Mouse (Mus musculus) MEL (cell line): Measurements from ENCODE around the gene Prickle4. TPM values are rescaled to one million over a fixed set of nuclear protein-coding genes. Genes with fewer than 3 reads are reported as not detected.
A peak's percentile ranks its signal among the peaks of the same experiment; 100 is the strongest.

Experiments used
- DNase-seq: peaks from one replicate; pipeline ENCODE4 v3.0.0; 2011; ENCODE audit warnings: low read depth, low spot score
- H3K27ac ChIP-seq: 2 replicates; pipeline ENCODE4 v1.5.1; 2012; ENCODE audit warnings: low read depth, mild to moderate bottlenecking, control low read depth, low read length, moderate library complexity; ENCODE audit not compliant: control insufficient read depth
- H3K27me3 ChIP-seq, 2 experiments: fragments of 150-350 bp in 1 of 2; sonication (generic) in 1 of 2; 2 replicates each; pipeline ENCODE4 v1.6.1; 2012; ENCODE audit warnings: low read length in 2 of 2, mild to moderate bottlenecking in 2 of 2, improper control_type of control experiment in 1 of 2, moderate library complexity in 1 of 2; ENCODE audit not compliant: insufficient read depth in 2 of 2, control insufficient read depth in 1 of 2
- H3K36me3 ChIP-seq, 2 experiments: 2 replicates each; pipeline ENCODE4 v1.6.1; 2012 to 2014; ENCODE audit warnings: low read length in 2 of 2, improper control_type of control experiment in 1 of 2, inconsistent platforms in 1 of 2, mild to moderate bottlenecking in 1 of 2; ENCODE audit not compliant: insufficient read depth in 2 of 2, control insufficient read depth in 1 of 2
- H3K4me1 ChIP-seq, 2 experiments: fragments of 150-350 bp in 1 of 2; sonication (generic) in 1 of 2; 2 replicates each; pipeline ENCODE4 v1.6.1; 2012; ENCODE audit warnings: low read length in 2 of 2, improper control_type of control experiment in 1 of 2, mild to moderate bottlenecking in 1 of 2; ENCODE audit not compliant: insufficient read depth in 2 of 2, control insufficient read depth in 1 of 2
- H3K4me3 ChIP-seq, 2 experiments: fragments of 150-350 bp in 1 of 2; sonication (generic) in 1 of 2; 2 replicates each; pipeline ENCODE4 v1.5.1; 2012; ENCODE audit warnings: low read depth in 2 of 2, low read length in 2 of 2, mild to moderate bottlenecking in 2 of 2, moderate library complexity in 2 of 2, control low read depth in 1 of 2, improper control_type of control experiment in 1 of 2; ENCODE audit not compliant: control insufficient read depth in 1 of 2, insufficient read depth in 1 of 2
- H3K79me2 ChIP-seq: 2 replicates; pipeline ENCODE4 v1.6.1; 2012; ENCODE audit warnings: mild to moderate bottlenecking, low read length, moderate library complexity; ENCODE audit not compliant: control insufficient read depth, poor library complexity, insufficient read depth
- H3K9ac ChIP-seq: 2 replicates; pipeline ENCODE4 v1.6.1; 2012; ENCODE audit warnings: low read depth, mild to moderate bottlenecking, control low read depth, low read length, moderate library complexity; ENCODE audit not compliant: control insufficient read depth, poor library complexity, severe bottlenecking
- H3K9me3 ChIP-seq: fragments of 150-350 bp; sonication (generic); replicated peaks from 2 replicates; pipeline ENCODE4 v1.6.1; 2012; ENCODE audit warnings: mild to moderate bottlenecking, low read length, improper control_type of control experiment, moderate library complexity; ENCODE audit not compliant: insufficient read depth
- BHLHE40 ChIP-seq: IDR thresholded peaks from 2 replicates; pipeline ENCODE4 v1.6.1; 2012; ENCODE audit warnings: low read depth, mild to moderate bottlenecking, inconsistent platforms, low read length, improper control_type of control experiment, borderline replicate concordance
- CHD1 ChIP-seq: IDR thresholded peaks from 2 replicates; pipeline ENCODE4 v1.6.1; 2012; ENCODE audit warnings: low read depth, mild to moderate bottlenecking, inconsistent platforms, low read length, improper control_type of control experiment
- CHD2 ChIP-seq: IDR thresholded peaks from 2 replicates; pipeline ENCODE4 v1.6.1; 2011; ENCODE audit warnings: low read length, improper control_type of control experiment
- CTCF ChIP-seq, 3 experiments: IDR thresholded peaks in 2 of 3; conservative IDR thresholded peaks in 1 of 3; 2 replicates each; pipeline ENCODE4 v1.5.1; 2011 to 2012; ENCODE audit warnings: low read length in 3 of 3, low read depth in 2 of 3, mild to moderate bottlenecking in 2 of 3, improper control_type of control experiment in 1 of 3, inconsistent platforms in 1 of 3, mixed read lengths in 1 of 3, moderate library complexity in 1 of 3; ENCODE audit not compliant: control insufficient read depth in 1 of 3, insufficient read depth in 1 of 3, poor library complexity in 1 of 3, severe bottlenecking in 1 of 3
- E2F4 ChIP-seq: IDR thresholded peaks from 2 replicates; pipeline ENCODE4 v1.6.1; 2011; ENCODE audit warnings: low read depth, low read length, improper control_type of control experiment, borderline replicate concordance
- ETS1 ChIP-seq: IDR thresholded peaks from 2 replicates; pipeline ENCODE4 v1.6.1; 2012; ENCODE audit warnings: low read depth, mild to moderate bottlenecking, inconsistent platforms, low read length, improper control_type of control experiment, moderate library complexity
- GABPA ChIP-seq: IDR thresholded peaks from 2 replicates; pipeline ENCODE4 v1.6.1; 2012; ENCODE audit warnings: low read depth, mild to moderate bottlenecking, inconsistent platforms, low read length, improper control_type of control experiment, moderate library complexity
- GATA1 ChIP-seq: IDR thresholded peaks from 2 replicates; pipeline ENCODE4 v1.6.1; 2011; ENCODE audit warnings: low read depth, low read length, improper control_type of control experiment
- HCFC1 ChIP-seq: IDR thresholded peaks from 2 replicates; pipeline ENCODE4 v1.6.1; 2012; ENCODE audit warnings: low read depth, mild to moderate bottlenecking, inconsistent platforms, low read length, improper control_type of control experiment, moderate library complexity
- JUND ChIP-seq: IDR thresholded peaks from 2 replicates; pipeline ENCODE4 v1.6.1; 2011; ENCODE audit warnings: low read depth, mild to moderate bottlenecking, improper control_type of control experiment, low read length
- KAT2A ChIP-seq: conservative IDR thresholded peaks from 2 replicates; pipeline ENCODE4 v1.6.1; 2012; ENCODE audit warnings: low read depth, low read length, improper control_type of control experiment, inconsistent platforms
- MAFK ChIP-seq: IDR thresholded peaks from 2 replicates; pipeline ENCODE4 v1.6.1; 2011; ENCODE audit warnings: low read depth, mild to moderate bottlenecking, low read length, improper control_type of control experiment, borderline replicate concordance
- MAX ChIP-seq: IDR thresholded peaks from 2 replicates; pipeline ENCODE4 v1.6.1; 2011; ENCODE audit warnings: low read length, improper control_type of control experiment
- MAZ ChIP-seq: IDR thresholded peaks from 2 replicates; pipeline ENCODE4 v1.6.1; 2012; ENCODE audit warnings: low read depth, mild to moderate bottlenecking, inconsistent platforms, low read length, improper control_type of control experiment
- MEF2A ChIP-seq: IDR thresholded peaks from 2 replicates; pipeline ENCODE4 v1.6.1; 2014; ENCODE audit warnings: low read depth, mild to moderate bottlenecking, inconsistent platforms, low read length, improper control_type of control experiment; ENCODE audit not compliant: poor library complexity, insufficient replicate concordance, severe bottlenecking; ENCODE audit errors: extremely low read depth
- MXI1 ChIP-seq: IDR thresholded peaks from 2 replicates; pipeline ENCODE4 v1.6.1; 2011; ENCODE audit warnings: mild to moderate bottlenecking, low read depth, low read length, improper control_type of control experiment
- MYB ChIP-seq: IDR thresholded peaks from 2 replicates; pipeline ENCODE4 v1.6.1; 2011; ENCODE audit warnings: mild to moderate bottlenecking, low read depth, low read length, improper control_type of control experiment
- MYC ChIP-seq: IDR thresholded peaks from 2 replicates; pipeline ENCODE4 v1.6.1; 2011; ENCODE audit warnings: low read depth, mild to moderate bottlenecking, low read length, improper control_type of control experiment, moderate library complexity
- NELFE ChIP-seq: IDR thresholded peaks from 2 replicates; pipeline ENCODE4 v1.6.1; 2011; ENCODE audit warnings: low read depth, low read length, improper control_type of control experiment
- NRF1 ChIP-seq: IDR thresholded peaks from 2 replicates; pipeline ENCODE4 v1.6.1; 2014; ENCODE audit warnings: low read depth, mild to moderate bottlenecking, inconsistent platforms, low read length, improper control_type of control experiment, moderate library complexity; ENCODE audit not compliant: poor library complexity, insufficient read depth, severe bottlenecking
- POLR2A ChIP-seq, 2 experiments: IDR thresholded peaks; 2 replicates each; pipeline ENCODE4 v1.6.1; 2011 to 2012; ENCODE audit warnings: low read length in 2 of 2, mild to moderate bottlenecking in 2 of 2, control low read depth in 1 of 2, improper control_type of control experiment in 1 of 2, low read depth in 1 of 2, moderate library complexity in 1 of 2; ENCODE audit not compliant: control insufficient read depth in 1 of 2, insufficient read depth in 1 of 2, poor library complexity in 1 of 2
- POLR2AphosphoS2 ChIP-seq: IDR thresholded peaks from 2 replicates; pipeline ENCODE4 v1.6.1; 2011; ENCODE audit warnings: low read length, improper control_type of control experiment
- RAD21 ChIP-seq: IDR thresholded peaks from 2 replicates; pipeline ENCODE4 v1.6.1; 2011; ENCODE audit warnings: mild to moderate bottlenecking, low read depth, low read length, improper control_type of control experiment
- RCOR1 ChIP-seq: IDR thresholded peaks from 2 replicates; pipeline ENCODE4 v1.6.1; 2012; ENCODE audit warnings: low read depth, mild to moderate bottlenecking, inconsistent platforms, low read length, improper control_type of control experiment
- SIN3A ChIP-seq: IDR thresholded peaks from 2 replicates; pipeline ENCODE4 v1.6.1; 2012; ENCODE audit warnings: low read length, improper control_type of control experiment, inconsistent platforms
- SMC3 ChIP-seq: IDR thresholded peaks from 2 replicates; pipeline ENCODE4 v1.6.1; 2011; ENCODE audit warnings: low read depth, low read length, improper control_type of control experiment
- TAL1 ChIP-seq: IDR thresholded peaks from 2 replicates; pipeline ENCODE4 v1.6.1; 2012; ENCODE audit warnings: mild to moderate bottlenecking, inconsistent platforms, low read length, moderate library complexity, mixed read lengths
- TBP ChIP-seq: IDR thresholded peaks from 2 replicates; pipeline ENCODE4 v1.8.0; 2011; ENCODE audit warnings: low read depth, low read length, improper control_type of control experiment
- TCF12 ChIP-seq: IDR thresholded peaks from 2 replicates; pipeline ENCODE4 v1.6.1; 2014; ENCODE audit warnings: low read depth, mild to moderate bottlenecking, inconsistent platforms, low read length, improper control_type of control experiment, moderate library complexity
- UBTF ChIP-seq: IDR thresholded peaks from 2 replicates; pipeline ENCODE4 v1.6.1; 2012; ENCODE audit warnings: low read depth, mild to moderate bottlenecking, inconsistent platforms, low read length, improper control_type of control experiment, moderate library complexity, borderline replicate concordance; ENCODE audit not compliant: insufficient read depth
- USF1 ChIP-seq: IDR thresholded peaks from 2 replicates; pipeline ENCODE4 v1.6.1; 2014; ENCODE audit warnings: low read depth, mild to moderate bottlenecking, inconsistent platforms, low read length, improper control_type of control experiment, moderate library complexity
- USF2 ChIP-seq, 2 experiments: IDR thresholded peaks; 2 replicates each; pipeline ENCODE4 v1.6.1; 2011 to 2012; ENCODE audit warnings: improper control_type of control experiment in 2 of 2, low read length in 2 of 2, borderline replicate concordance in 1 of 2, inconsistent platforms in 1 of 2, low read depth in 1 of 2, mild to moderate bottlenecking in 1 of 2; ENCODE audit not compliant: insufficient read depth in 1 of 2
- ZC3H11A ChIP-seq: IDR thresholded peaks from 2 replicates; pipeline ENCODE4 v1.6.1; 2012; ENCODE audit warnings: low read depth, mild to moderate bottlenecking, inconsistent platforms, low read length, improper control_type of control experiment
- ZKSCAN1 ChIP-seq: IDR thresholded peaks from 2 replicates; pipeline ENCODE4 v1.6.1; 2012; ENCODE audit warnings: low read depth, mild to moderate bottlenecking, inconsistent platforms, low read length, improper control_type of control experiment, moderate library complexity
- ZNF384 ChIP-seq: IDR thresholded peaks from 2 replicates; pipeline ENCODE4 v1.6.1; 2012; ENCODE audit warnings: low read depth, mild to moderate bottlenecking, inconsistent platforms, low read length, improper control_type of control experiment
- polyA plus RNA-seq, 2 experiments: library from polyadenylated mRNA; stranded (reverse) in 1 of 2; unstranded in 1 of 2; fragments of >175 nt in 1 of 2; fragments of >200 nt in 1 of 2; gene quantifications; 2 replicates each; pipeline versions ENCODE4 v1.2.1 to v1.2.4; 2012; ENCODE audit warnings: low replicate concordance in 2 of 2, low read depth in 1 of 2; ENCODE audit not compliant: insufficient read length in 2 of 2, insufficient read depth in 1 of 2, missing spikeins in 1 of 2
- total RNA-seq: library from RNA; depleted of rRNA; stranded (reverse); fragments of 300-350 nt; gene quantifications from 2 replicates; pipeline ENCODE4 v1.2.3, GENCODE M21; 2012

Prickle4 gene
- total and polyA plus RNA-seq, 3 experiments, result 0.23 to 4.3 TPM; not detected in 1

- Histone ChIP-seq H3K9me3 (no peaks in the 10 kb centered on the region), H3K36me3 (peaks cover 4% of the 10 kb centered on the region in 2 experiments), H3K4me3 (peak overlapping the region; percentile 88 to 89), H3K27me3 (no peaks in the 10 kb centered on the region), H3K27ac (peak overlapping the region; percentile 81), H3K4me1 (peaks cover 0 to 5% of the 10 kb centered on the region in 2 experiments; a peak in 2 of 4 replicates), H3K79me2 (peaks cover 15% of the 10 kb centered on the region), H3K9ac (peak overlapping the region; percentile 88)
- peak; percentile 99 for DNase-seq
- peak; percentile 86 to 91; a peak in 3 of 4 replicates for TF ChIP-seq POLR2A (IDR thresholded peaks at IDR 0.05; ENCODE audit: control insufficient read depth in 1 of 2, insufficient read depth in 1 of 2, low read depth in 1 of 2, low read length in 2 of 2, poor library complexity in 1 of 2)
- TF ChIP-seq ZNF384, result no peak
- TF ChIP-seq E2F4, result no peak
- peak; percentile 86 for TF ChIP-seq MAZ
- peak; percentile 68; the same call in 1 of the 2 replicates for TF ChIP-seq TCF12
- TF ChIP-seq GATA1, result no peak
- peak; percentile 87 for TF ChIP-seq TBP
- no peak for TF ChIP-seq MEF2A
- no peak for TF ChIP-seq GABPA
- TF ChIP-seq ZKSCAN1, result no peak
- no peak for TF ChIP-seq BHLHE40
- TF ChIP-seq CHD1, result no peak
- peak; percentile 64 for TF ChIP-seq MYC
- no peak for TF ChIP-seq MYB
- 0 out of 2 replicates have a peak, but pooled peaks have one; percentile 69 for TF ChIP-seq UBTF
- TF ChIP-seq USF1, result peak; percentile 87
- TF ChIP-seq ZC3H11A, result peak; percentile 29; the same call in 1 of the 2 replicates
- peak; percentile 92 for TF ChIP-seq MAX
- TF ChIP-seq KAT2A, result peak; percentile 76
- TF ChIP-seq SMC3, result no peak
- TF ChIP-seq JUND, result no peak; the same call in 1 of the 2 replicates
- TF ChIP-seq CHD2, result no peak
- peak; percentile 45; the same call in 1 of the 2 replicates for TF ChIP-seq NRF1
- peak; percentile 96 for TF ChIP-seq HCFC1
- TF ChIP-seq TAL1, result no peak
- no peak for TF ChIP-seq RAD21
- TF ChIP-seq MAFK, result no peak
- TF ChIP-seq ETS1, result peak; percentile 44; the same call in 1 of the 2 replicates
- no peak for TF ChIP-seq CTCF (IDR thresholded peaks at IDR 0.05 in 2 of 3, conservative IDR thresholded peaks at IDR 0.05 in 1 of 3; ENCODE audit: control insufficient read depth in 1 of 3, insufficient read depth in 1 of 3, low read depth in 2 of 3, low read length in 3 of 3, poor library complexity in 1 of 3, severe bottlenecking in 1 of 3)
- TF ChIP-seq NELFE, result peak; percentile 96
- no peak for TF ChIP-seq RCOR1
- peak; percentile 96 for TF ChIP-seq SIN3A
- peak; percentile 93 for TF ChIP-seq MXI1
- TF ChIP-seq POLR2AphosphoS2, result peak; percentile 86
- 0 out of 4 replicates have a peak, but pooled peaks of 1 of the 2 experiments have one; percentile 27 for TF ChIP-seq USF2 (IDR thresholded peaks at IDR 0.05; ENCODE audit: borderline replicate concordance in 1 of 2, insufficient read depth in 1 of 2, low read depth in 1 of 2, low read length in 2 of 2)
Observed at GRCm38 (mm10) chr17:47687409-47688343, 6.9 kb downstream of the Prickle4 start.
